Mouse (Mus musculus) thymus, postnatal 0 days (tissue): ENCODE measurements at regions not wholly inside any gene's neighbourhood (a gene's known extent, or its start where the extent isn't known, plus 50 kb on each side); places are given as distances from the start of the nearest gene placed in this dataset.

Source experiments
- DNase-seq: peaks from one replicate; pipeline ENCODE4 v3.0.0-alpha.2; 2015; ENCODE audit warnings: low spot score

- no peak for DNase-seq
Measured at GRCm38 (mm10) chr17:15981558-15981957, 150.7 kb upstream of the Rgmb start.

GRCm38 (mm10) chr17:15977374-15978031, 146.7 kb upstream of the Rgmb start:
- DNase-seq: no peak

- no peak for DNase-seq
Measured at GRCm38 (mm10) chr17:15971351-15971685, 140.5 kb upstream of the Rgmb start.

DNA sequence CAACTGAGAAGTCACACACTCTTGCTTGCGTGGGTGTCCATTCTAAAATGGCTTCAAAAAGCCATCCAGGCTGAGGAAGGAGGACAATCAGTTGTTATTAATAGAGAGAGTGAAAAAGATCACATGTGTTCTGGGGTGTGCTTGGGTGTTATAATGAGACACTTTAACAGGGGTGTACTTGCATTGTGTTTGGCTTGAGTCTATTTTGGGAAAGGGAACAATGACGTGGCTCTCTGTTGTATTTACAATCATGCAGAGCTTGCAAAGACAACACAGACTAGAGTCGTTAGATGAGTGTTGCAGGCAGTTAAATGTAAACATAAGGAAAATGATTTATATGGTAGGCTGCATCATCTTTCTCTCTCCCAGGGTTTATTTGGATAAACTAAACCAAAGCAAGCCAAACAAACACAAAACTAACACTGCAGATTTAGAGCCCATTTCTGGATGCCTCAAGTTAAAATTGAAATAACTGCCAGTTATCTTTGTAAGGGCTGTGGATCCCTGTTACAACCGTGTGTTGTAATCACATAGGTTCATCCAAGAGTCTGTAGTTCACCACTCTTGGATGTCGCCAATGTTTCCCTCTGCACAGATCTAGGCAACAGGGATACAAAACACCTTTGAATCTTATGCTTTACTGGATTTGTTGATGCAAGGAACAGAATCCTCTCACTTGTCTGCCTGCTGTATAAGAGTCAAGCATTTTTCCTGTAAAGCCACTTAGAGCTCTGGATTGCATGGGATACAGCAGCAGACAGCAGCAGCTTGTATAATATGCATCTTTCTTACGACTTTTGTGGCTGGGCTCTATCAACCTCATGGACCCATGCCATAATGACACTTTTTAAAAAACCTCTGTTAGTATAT, 139.9 kb upstream of the Rgmb start:
- DNase-seq: no peak

DNA sequence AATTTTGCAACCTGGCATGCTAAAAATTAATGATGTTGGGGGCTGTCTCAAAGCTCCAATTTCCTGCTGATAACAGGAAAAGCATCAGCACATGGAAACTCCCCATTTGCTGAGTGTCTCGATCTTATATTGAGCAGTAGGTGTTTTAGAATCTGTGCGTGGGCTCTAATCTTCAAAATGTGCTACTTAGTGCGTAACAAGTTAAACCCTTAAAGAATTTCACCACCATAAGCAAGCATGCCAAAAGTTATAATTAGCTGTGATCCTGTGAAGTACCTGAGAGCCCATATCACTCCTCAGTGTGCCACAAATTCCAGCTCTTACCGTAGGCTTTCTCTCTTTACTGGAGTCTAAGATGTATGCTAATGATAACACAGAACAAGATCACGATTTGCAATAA, 137.5 kb upstream of the Rgmb start:
- no peak for DNase-seq

DNA sequence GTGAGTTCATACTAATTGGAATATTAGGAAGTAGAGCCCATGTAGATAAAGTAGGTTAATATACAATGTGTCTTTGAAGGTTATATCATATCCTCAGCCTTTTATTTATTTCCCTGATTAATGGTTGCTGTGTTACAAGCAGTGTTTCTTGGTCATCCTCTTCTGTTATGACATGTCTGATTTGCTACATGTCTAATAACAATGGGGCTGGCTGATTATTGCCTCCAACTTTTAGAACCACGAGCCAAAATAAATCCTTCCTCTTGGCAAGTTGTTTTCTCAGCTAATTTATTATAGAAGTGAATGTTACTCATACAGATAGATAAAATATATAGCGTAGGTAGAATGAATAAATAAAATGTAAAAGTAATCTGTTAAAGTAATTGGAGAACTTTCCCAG, 124.8 kb upstream of the Rgmb start:
- DNase-seq: no peak

DNA sequence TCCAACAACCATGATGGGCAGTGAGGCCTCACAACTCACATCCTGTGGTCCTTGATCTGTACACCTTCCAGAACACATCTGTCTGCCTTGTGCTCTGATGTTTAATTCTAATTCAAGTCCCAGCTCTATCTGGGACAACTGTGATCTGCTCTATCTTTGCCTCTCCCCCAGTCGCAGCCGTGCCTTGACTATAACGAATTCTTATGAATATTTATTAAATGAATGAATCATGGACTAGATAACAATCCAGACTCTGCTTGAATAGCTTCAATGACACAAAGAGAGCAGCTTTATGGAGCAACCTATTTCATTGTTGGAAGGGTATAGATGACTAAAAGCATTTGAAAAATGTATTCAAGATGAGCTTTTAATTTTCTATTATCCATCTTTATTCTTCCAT, 120.8 kb upstream of the Rgmb start:
- DNase-seq: no peak

GRCm38 (mm10) chr17:15949753-15950152, 118.9 kb upstream of the Rgmb start:
- no peak for DNase-seq

DNA sequence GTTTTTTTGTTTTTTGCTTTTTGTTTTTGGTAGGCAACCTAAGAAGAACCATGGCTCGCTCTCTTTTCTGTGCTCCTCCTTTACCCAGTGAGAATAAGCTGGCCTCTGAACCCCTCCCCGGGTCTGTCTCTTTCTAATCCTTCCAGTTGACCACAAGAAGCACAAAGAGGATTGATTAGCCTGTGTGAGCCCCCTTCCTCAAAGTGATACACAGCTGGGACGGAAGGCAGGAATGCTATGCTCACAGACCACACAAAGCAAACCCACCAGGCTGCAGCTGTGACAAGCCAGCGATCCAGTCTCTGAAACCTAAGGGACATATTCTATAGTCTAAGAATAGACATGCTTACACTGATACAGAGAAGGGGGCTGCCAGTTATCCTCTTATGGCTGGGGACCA, 111.5 kb upstream of the Rgmb start:
- DNase-seq: no peak

DNA sequence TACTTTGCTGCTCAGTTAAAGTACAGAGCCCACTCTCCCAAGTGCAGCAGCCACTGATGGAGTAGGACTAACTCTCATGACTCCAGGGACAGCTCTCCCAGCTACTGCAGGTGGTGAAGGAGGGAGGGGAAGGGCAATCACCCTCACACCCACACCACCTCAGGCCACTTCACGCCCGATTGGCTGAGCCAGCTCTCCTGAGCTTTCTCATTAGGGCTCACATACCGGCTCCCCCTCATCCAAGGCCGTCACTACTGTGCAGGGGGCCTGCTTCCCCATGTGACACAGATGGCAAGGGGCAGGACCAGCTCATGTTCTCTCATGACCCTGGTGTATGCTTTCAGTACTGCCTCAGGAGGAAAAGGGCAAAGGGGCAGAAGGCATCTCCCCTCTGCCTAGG, 87.8 kb upstream of the Rgmb start:
- DNase-seq: no peak

DNA sequence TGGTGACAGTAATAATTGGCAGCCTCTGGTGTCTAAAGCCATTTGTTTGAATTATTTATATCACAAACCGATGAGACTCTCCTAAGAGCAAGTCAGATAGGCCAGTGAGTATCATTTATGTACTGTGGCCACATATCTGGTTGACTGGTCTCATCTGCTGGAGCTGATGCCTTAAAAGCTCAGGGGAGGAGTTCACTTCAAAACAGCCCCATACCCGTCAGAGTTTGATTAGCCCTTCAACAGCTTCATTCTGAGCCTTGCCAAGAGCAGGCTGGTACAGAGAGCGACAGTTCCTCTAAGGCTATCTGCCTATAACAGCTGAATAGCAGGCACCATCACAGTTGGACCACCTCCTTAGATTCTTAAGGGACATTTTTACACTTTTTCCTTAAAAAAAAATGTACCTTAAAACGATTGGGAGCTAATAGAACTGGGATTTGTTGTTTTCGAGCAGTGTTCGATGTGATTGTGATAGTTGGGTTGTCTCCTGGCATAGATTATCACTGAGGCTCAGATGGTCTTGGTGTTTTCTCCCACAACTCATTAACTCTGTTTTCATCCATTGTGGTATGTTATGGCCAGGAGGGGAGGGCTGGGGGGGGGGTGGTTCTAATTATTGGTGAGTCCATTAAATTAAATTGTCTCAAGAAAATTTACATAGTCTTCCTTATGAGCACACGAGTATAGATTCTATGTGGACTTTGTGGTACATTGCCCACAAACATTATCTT, 68.0 kb upstream of the Rgmb start:
- DNase-seq: no peak

- DNase-seq: no peak
Measured at GRCm38 (mm10) chr17:15895968-15896367, 65.1 kb upstream of the Rgmb start.

- DNase-seq: no peak
Measured at GRCm38 (mm10) chr17:15891896-15892675, 61.2 kb upstream of the Rgmb start.

GRCm38 (mm10) chr17:15890595-15891140, 59.8 kb upstream of the Rgmb start:
- DNase-seq: no peak

DNA sequence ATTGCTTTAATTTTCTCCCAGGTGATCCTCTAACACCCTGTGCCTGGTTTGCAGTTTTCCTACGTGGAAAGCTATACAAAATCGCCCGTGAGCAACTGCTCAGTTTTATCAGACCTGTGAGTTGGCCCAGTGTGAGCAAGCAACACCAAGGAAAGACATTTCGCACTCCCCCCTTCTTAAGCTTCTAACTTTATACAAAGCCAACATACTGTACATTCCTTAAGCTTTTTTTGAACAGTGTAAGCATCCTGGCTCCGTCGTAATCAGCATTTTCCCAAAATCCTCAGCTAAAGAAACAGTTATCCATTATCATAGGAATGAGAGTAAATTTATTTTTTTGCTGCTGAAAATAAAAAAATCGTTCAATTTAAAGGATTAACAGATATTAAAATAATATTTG, 52.0 kb upstream of the Rgmb start:
- DNase-seq: no peak

GRCm38 (mm10) chr17:15882245-15882644, 51.4 kb upstream of the Rgmb start:
- DNase-seq: no peak
